Mouse (Mus musculus) liver, embryonic 14.5 days (tissue): ENCODE measurements around the gene Nrxn2.

ENCODE experiments used
- CTCF ChIP-seq: IDR thresholded peaks from 2 replicates; pipeline ENCODE4 v1.5.1; 2016; ENCODE audit warnings: antibody characterized with exemption, low read depth, control low read depth
- EP300 ChIP-seq: IDR thresholded peaks from 2 replicates; pipeline ENCODE4 v1.6.1; 2016; ENCODE audit warnings: antibody characterized with exemption, low read depth

- TF ChIP-seq CTCF (no peak), EP300 (no peak)
Observed at GRCm38 (mm10) chr19:6384954-6385353, 33.6 kb upstream of the Nrxn2 start.
